Mouse (Mus musculus) heart, embryonic 16.5 days (tissue): ENCODE results near the gene Slc6a20a. TPM values are rescaled to one million over a fixed set of nuclear protein-coding genes. Genes with fewer than 3 reads are reported as not detected.

Source experiments
- ATAC-seq: fragments of 200-750 bp; cut with Nextera tagmentation; replicated peaks from 2 replicates; pipeline ENCODE4 v1.8.0; 2017; ENCODE audit warnings: moderate number of reproducible peaks; ENCODE audit not compliant: insufficient read depth, low FRiP score; ENCODE audit errors: extremely low read depth
- H3K27ac ChIP-seq: fragments of 300-500 bp; sonication (generic); 2 replicates; pipeline ENCODE4 v1.5.1; 2014; ENCODE audit warnings: mild to moderate bottlenecking, low read length, control low read depth, moderate library complexity
- H3K27me3 ChIP-seq: fragments of 300-500 bp; sonication (generic); 2 replicates; pipeline ENCODE4 v1.6.1; 2014; ENCODE audit warnings: low read length, mixed read lengths; ENCODE audit not compliant: control insufficient read depth, insufficient read depth
- H3K36me3 ChIP-seq: fragments of 300-500 bp; sonication (generic); 2 replicates; pipeline ENCODE4 v1.6.1; 2014; ENCODE audit not compliant: control insufficient read depth, insufficient read depth
- H3K4me1 ChIP-seq: fragments of 300-500 bp; sonication (generic); 2 replicates; pipeline ENCODE4 v1.6.1; 2014; ENCODE audit warnings: low read length, mixed read lengths; ENCODE audit not compliant: control insufficient read depth, insufficient read depth
- H3K4me2 ChIP-seq: fragments of 300-500 bp; sonication (generic); 2 replicates; pipeline ENCODE4 v1.6.1; 2014; ENCODE audit warnings: low read depth, mild to moderate bottlenecking, control low read depth, low read length
- H3K4me3 ChIP-seq: fragments of 300-500 bp; sonication (generic); 2 replicates; pipeline ENCODE4 v1.5.1; 2014; ENCODE audit warnings: mild to moderate bottlenecking, control low read depth, low read length
- H3K9ac ChIP-seq: fragments of 300-500 bp; sonication (generic); 2 replicates; pipeline ENCODE4 v1.6.1; 2014; ENCODE audit warnings: low read length, control low read depth
- H3K9me3 ChIP-seq: fragments of 300-500 bp; sonication (generic); replicated peaks from 2 replicates; pipeline ENCODE4 v1.6.1; 2016; ENCODE audit warnings: low read length; ENCODE audit not compliant: control insufficient read depth
- WGBS: fragments of 180-500 bp; shearing (Covaris S2); extraction: QIAGEN DNeasy Blood & Tissue Kit; methylation state at CpG from one replicate; pipeline ENCODE4 v1.1.7; 2014; 5-methylcytosine and 5-hydroxymethylcytosine counted together
- polyA plus RNA-seq: library from polyadenylated mRNA; unstranded; fragments of >200 nt; fragmentation: Nextera tagmentation; extraction: Ambion mirVana; gene quantifications from 2 replicates; pipeline ENCODE4 v1.2.1, GENCODE M21; 2015

Slc6a20a gene
- polyA plus RNA-seq, 1 experiment from 2014 or later = 0.34 TPM

DNA sequence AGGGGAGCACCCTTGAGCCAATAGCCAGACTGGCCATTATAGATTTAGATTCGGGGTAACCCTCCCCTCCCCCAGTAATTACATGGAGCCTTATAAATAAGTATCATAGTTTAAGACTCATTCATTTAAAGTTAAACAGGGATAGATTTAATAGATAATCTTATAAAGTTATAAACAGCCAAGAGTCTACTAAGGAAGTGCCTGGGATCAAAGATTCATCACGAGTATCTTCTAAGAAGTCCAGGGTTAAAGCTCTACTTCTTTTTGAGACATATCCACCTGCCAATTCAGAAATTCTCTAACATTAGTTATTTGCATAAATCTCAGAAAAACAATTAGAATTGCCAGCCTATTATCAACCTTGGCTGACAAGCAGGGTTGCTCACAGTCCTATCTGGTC lies 53.9 kb downstream of the Slc6a20a start:
- Histone ChIP-seq H3K9me3 (no peaks in the 10 kb centered on the region), H3K4me3 (no peak overlapping the region), H3K4me1 (no peaks in the 10 kb centered on the region), H3K27me3 (no peaks in the 10 kb centered on the region), H3K36me3 (no peaks in the 10 kb centered on the region), H3K27ac (no peak overlapping the region), H3K4me2 (no peak overlapping the region), H3K9ac (no peak overlapping the region)
- WGBS = 77% methylated on average over 2 of the region's 2 CpGs
- no peak for ATAC-seq

DNA sequence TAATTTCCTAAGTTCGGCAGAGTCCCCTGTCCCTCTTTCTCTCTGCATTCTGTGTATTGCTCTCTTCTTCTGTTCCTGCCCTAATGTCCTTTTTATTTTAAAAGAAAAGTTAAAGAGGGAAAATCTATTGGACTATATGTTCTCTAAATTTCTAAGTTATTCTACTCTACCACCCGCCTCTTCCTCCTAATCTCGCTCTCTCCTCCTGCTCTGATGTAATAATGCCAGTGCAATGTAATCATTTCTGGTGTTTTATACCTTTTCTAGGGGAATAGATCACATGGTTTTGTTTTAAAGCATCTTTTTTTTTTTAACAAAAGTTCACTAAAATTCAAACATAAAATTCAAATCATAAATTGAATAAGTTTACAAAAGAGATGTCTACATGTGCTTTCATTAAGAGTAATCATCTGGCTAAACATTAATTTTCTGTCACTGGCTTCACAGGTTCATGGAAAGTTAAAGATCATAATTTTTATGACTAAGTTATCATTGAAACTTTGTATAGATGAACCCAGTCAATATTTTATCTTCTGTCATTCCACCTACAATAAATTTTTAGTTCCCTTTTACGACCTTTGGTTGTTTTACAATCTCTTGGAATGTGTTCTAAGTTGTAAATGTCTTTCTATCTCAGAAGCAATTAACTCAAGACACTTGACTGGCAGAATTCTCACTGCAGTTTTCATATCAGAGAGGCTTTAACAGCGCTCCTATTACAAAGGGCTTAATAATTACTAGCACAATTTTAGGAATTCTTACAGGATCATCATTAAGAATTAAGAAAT lies 58.2 kb downstream of the Slc6a20a start:
- Histone ChIP-seq H3K9me3 (no peaks in the 10 kb centered on the region), H3K4me1 (no peaks in the 10 kb centered on the region), H3K27ac (no peak overlapping the region), H3K4me2 (no peak overlapping the region), H3K27me3 (no peaks in the 10 kb centered on the region), H3K36me3 (no peaks in the 10 kb centered on the region), H3K4me3 (no peak overlapping the region), H3K9ac (no peak overlapping the region)
- ATAC-seq = no peak
- 82% methylated on average over 5 of the region's 5 CpGs for WGBS

DNA sequence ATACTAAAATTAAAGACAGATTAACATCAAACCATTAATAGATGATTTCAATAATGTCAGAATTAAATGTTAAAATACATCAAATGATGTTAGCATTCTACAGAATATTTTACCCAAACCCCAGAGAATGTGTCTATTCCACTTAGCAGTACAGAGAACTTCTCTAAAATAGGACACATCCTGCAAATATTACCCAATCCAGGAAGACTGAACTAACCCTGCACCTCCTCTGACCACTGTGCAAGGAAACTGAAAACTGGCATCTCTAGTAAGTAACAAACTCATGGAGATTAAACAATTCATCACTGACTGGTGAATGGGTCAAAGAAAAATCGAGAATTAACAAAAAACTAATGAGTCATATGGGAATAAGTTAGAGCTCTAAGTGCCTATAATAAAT lies 77.2 kb downstream of the Slc6a20a start:
- 69% methylated on average over 1 of the region's 1 CpGs for WGBS
- no peak for ATAC-seq

DNA sequence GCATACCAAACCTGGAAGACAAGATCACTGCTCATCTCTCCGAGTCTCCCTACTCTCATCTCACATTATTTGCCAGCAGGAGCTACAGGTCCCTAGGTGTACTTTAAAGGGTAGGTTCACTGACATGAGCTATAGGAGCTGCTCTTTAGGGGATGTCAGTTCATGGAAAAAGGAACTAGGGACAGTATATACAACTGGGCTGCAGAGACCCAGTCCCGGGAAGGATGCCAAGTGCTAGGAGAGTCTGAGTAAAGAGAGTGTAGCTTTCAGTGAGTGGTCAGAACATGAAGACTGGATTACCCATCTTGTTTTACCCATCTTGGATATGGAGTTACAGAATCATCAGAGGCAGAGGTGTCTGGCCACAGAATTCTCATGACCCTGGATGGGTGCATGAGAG lies 81.3 kb downstream of the Slc6a20a start:
- Histone ChIP-seq H3K36me3 (peaks cover 13% of the 10 kb centered on the region), H3K9me3 (no peaks in the 10 kb centered on the region), H3K27me3 (no peaks in the 10 kb centered on the region), H3K27ac (no peak overlapping the region), H3K9ac (no peak overlapping the region), H3K4me3 (no peak overlapping the region), H3K4me2 (no peak overlapping the region), H3K4me1 (peaks cover 4% of the 10 kb centered on the region; the same call in 1 of the 2 replicates)
- no peak for ATAC-seq
- WGBS = 80% methylated on average over 2 of the region's 2 CpGs

More for the DNA sequence above, 77.2 kb downstream of the Slc6a20a start:
- H3K27me3 ChIP-seq = no peaks in the 10 kb centered on the region
- H3K9me3 ChIP-seq = no peaks in the 10 kb centered on the region
- no peaks in the 10 kb centered on the region for H3K36me3 ChIP-seq
- no peak overlapping the region for H3K27ac ChIP-seq
- H3K4me1 ChIP-seq = peaks cover 4% of the 10 kb centered on the region; the same call in 1 of the 2 replicates
- no peak overlapping the region for H3K9ac ChIP-seq
- no peak overlapping the region for H3K4me2 ChIP-seq
- no peak overlapping the region for H3K4me3 ChIP-seq

DNA sequence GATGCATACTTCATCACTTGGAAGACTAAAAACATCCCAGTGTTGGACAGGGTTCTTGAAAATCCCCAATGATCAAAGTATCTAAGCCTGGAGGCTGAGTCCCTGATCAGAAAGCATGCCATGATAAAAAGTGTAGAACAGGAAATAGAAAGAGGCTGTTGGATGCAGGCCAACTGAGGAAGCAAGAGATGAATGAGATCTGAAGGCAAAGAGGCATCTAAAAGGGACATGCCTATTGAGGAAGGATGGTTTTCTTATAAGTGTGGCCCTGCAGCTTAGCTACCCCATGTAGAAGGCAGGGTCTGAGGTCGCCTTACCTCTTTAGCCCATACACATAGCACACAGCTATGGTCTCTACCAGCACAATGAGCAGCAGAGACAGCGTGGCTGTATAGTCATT lies 81.8 kb downstream of the Slc6a20a start:
- Histone ChIP-seq H3K9ac (no peak overlapping the region), H3K4me3 (no peak overlapping the region), H3K27me3 (no peaks in the 10 kb centered on the region), H3K36me3 (peaks cover 13% of the 10 kb centered on the region), H3K4me1 (peaks cover 4% of the 10 kb centered on the region; the same call in 1 of the 2 replicates), H3K4me2 (no peak overlapping the region), H3K27ac (no peak overlapping the region), H3K9me3 (no peaks in the 10 kb centered on the region)
- WGBS = 90% methylated on average over 2 of the region's 2 CpGs
- ATAC-seq = no peak

DNA sequence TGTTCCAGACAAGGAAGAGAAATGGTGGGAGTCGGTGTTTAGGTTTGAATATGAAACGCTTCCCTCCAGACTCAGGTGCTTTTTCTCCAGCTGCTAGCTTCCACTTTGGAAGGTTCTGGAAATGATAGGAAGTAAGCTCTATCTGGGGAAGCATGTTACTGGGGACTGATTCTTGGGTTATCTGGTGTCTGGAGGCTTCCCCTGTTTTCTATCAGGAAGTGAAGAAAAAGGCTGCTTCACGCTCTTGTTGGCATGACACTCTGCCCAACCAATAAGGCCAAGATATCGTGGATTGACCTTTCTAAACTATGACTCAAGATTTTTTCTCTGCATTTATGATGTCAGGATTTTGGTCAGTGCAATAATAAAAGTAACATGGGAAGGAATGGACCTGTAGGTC lies 83.5 kb downstream of the Slc6a20a start:
- no peaks in the 10 kb centered on the region for H3K27me3 ChIP-seq
- H3K4me3 ChIP-seq = no peak overlapping the region
- WGBS = 85% methylated on average over 4 of the region's 4 CpGs
- peaks cover 19% of the 10 kb centered on the region for H3K36me3 ChIP-seq
- H3K4me1 ChIP-seq = peaks cover 4% of the 10 kb centered on the region; the same call in 1 of the 2 replicates
- H3K9me3 ChIP-seq = no peaks in the 10 kb centered on the region
- no peak for ATAC-seq
- H3K4me2 ChIP-seq = no peak overlapping the region
- H3K27ac ChIP-seq = no peak overlapping the region
- no peak overlapping the region for H3K9ac ChIP-seq

DNA sequence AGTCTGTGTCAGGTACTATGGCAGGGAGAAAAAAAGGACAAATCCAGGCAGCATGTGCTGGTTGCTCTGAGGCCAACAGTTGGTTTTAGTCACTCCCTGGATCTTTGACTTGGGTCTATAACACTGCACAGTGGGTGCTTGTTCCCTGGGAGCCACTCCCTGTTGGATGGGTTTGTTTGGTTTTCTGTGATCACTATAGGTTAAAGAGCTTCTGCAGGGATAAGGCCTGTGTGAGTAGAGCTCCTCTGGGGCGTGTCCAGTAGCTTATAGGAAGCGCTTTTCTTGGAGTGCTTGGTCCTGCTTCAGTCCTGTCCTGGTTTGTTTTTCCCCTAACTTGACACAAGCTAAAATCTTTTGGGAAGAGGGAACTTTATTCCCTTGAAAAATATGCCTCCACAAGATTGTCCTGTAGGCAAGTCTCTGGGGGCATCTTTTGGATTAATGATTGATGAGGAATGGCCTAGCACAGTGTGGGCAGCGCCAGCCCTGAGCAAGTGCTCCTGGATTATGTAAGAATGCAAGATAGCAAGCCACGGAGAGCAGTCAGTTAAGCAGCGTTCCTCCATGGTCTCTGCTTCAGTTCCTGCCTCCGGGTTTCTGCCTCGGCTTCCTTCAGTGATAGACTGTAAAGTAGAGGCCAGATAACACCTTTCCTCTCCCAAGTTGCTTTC lies 89.3 kb downstream of the Slc6a20a start:
- ATAC-seq = no peak
- Histone ChIP-seq H3K9ac (no peak overlapping the region), H3K4me3 (no peak overlapping the region), H3K27me3 (no peaks in the 10 kb centered on the region), H3K4me1 (no peaks in the 10 kb centered on the region), H3K27ac (no peak overlapping the region), H3K4me2 (no peak overlapping the region), H3K9me3 (no peaks in the 10 kb centered on the region), H3K36me3 (peaks cover 33% of the 10 kb centered on the region)
- WGBS = 58% methylated on average over 7 of the region's 7 CpGs

Other genes with a start within 250 kb of the Slc6a20a start
- 56.6 and 62.4 TPM in 2 replicates for gene Limd1, start 200.2 kb downstream of the Slc6a20a start, polyA plus RNA-seq
- gene Sacm1l, start 149.1 kb downstream of the Slc6a20a start, polyA plus RNA-seq = 48.0 and 51.6 TPM in 2 replicates
- 0.09 and 0.25 TPM in 2 replicates for gene Slc6a20b, start 46.3 kb downstream of the Slc6a20a start, polyA plus RNA-seq
- gene Ccr9, start 446 bp downstream of the Slc6a20a start, polyA plus RNA-seq = 2.2 and 8.4 TPM in 2 replicates
- 33.9 and 39.0 TPM in 2 replicates for gene Lztfl1, start 38.8 kb upstream of the Slc6a20a start, polyA plus RNA-seq
- gene Cxcr6, start 127.6 kb upstream of the Slc6a20a start, polyA plus RNA-seq = 0.65 and 1.2 TPM in 2 replicates
- 29.0 and 34.1 TPM in 2 replicates for gene Fyco1, start 173.0 kb upstream of the Slc6a20a start, polyA plus RNA-seq
- 0.05 TPM in 1 of 2 replicates, not detected in the other for gene Xcr1, start 183.1 kb upstream of the Slc6a20a start, polyA plus RNA-seq